Mouse (Mus musculus): Measurements from ENCODE around the gene Fcnb.
A peak's percentile ranks its signal among the peaks of the same experiment; 100 is the strongest.

- TF ChIP-seq CTCF (IDR thresholded peaks at IDR 0.05; ENCODE audit: control insufficient read depth, insufficient read depth, low read length) (no peak; the same call in 1 of the 2 replicates), POLR2A (IDR thresholded peaks at IDR 0.05; ENCODE audit: borderline replicate concordance, control insufficient read depth, low read depth, low read length) (peak; percentile 63)
Observed at GRCm38 (mm10) chr2:28032469-28032868, 52.2 kb downstream of the Fcnb start.

Measured in bone marrow, adult 2 months (tissue).